Mouse (Mus musculus) heart, postnatal 0 days (tissue): Measurements from ENCODE around the gene Tpra1. TPM values are rescaled to one million over a fixed set of nuclear protein-coding genes. Genes with fewer than 3 reads are reported as not detected.
A peak's percentile ranks its signal among the peaks of the same experiment; 100 is the strongest.

Source experiments
- ATAC-seq: fragments of 200-750 bp; cut with Nextera tagmentation; 2 replicates; pipeline ENCODE4 v1.8.0; 2017; ENCODE audit warnings: low read depth, moderate number of reproducible peaks, moderate library complexity; ENCODE audit not compliant: insufficient read depth
- DNase-seq: peaks from one replicate; pipeline ENCODE4 v3.0.0-alpha.2; 2016; ENCODE audit warnings: low spot score
- H3K27ac ChIP-seq: fragments of 300-500 bp; sonication (generic); 2 replicates; pipeline ENCODE4 v1.5.1; 2014; ENCODE audit warnings: low read depth, mild to moderate bottlenecking
- H3K27me3 ChIP-seq: fragments of 300-500 bp; sonication (generic); 2 replicates; pipeline ENCODE4 v1.6.1; 2014; ENCODE audit warnings: low read length, mixed read lengths; ENCODE audit not compliant: control insufficient read depth, insufficient read depth
- H3K36me3 ChIP-seq: fragments of 300-500 bp; sonication (generic); replicated peaks from 2 replicates; pipeline ENCODE4 v1.6.1; 2014; ENCODE audit warnings: low read length, mixed read lengths; ENCODE audit not compliant: control insufficient read depth, insufficient read depth
- H3K4me1 ChIP-seq: fragments of 300-500 bp; sonication (generic); 2 replicates; pipeline ENCODE4 v1.6.1; 2014; ENCODE audit warnings: antibody characterized with exemption; ENCODE audit not compliant: control insufficient read depth, insufficient read depth
- H3K4me2 ChIP-seq: fragments of 300-500 bp; sonication (generic); 2 replicates; pipeline ENCODE4 v1.6.1; 2014; ENCODE audit warnings: low read depth, mild to moderate bottlenecking, low read length, moderate library complexity
- H3K4me3 ChIP-seq: fragments of 300-500 bp; sonication (generic); 2 replicates; pipeline ENCODE4 v1.5.1; 2014; ENCODE audit warnings: low read depth, low read length
- H3K9ac ChIP-seq: fragments of 300-500 bp; sonication (generic); replicated peaks from 2 replicates; pipeline ENCODE4 v1.6.1; 2014; ENCODE audit warnings: low read depth, low read length, mixed read lengths
- H3K9me3 ChIP-seq: fragments of 300-500 bp; sonication (generic); replicated peaks from 2 replicates; pipeline ENCODE4 v1.6.1; 2016; ENCODE audit warnings: low read length; ENCODE audit not compliant: control insufficient read depth
- CTCF ChIP-seq: IDR thresholded peaks from 2 replicates; pipeline ENCODE4 v1.5.1; 2016; ENCODE audit warnings: antibody characterized with exemption, control low read depth, low read depth
- EP300 ChIP-seq: IDR thresholded peaks from 2 replicates; pipeline ENCODE4 v1.6.1; 2016; ENCODE audit warnings: antibody characterized with exemption, low read depth
- WGBS: fragments of 180-500 bp; shearing (Covaris S2); extraction: QIAGEN DNeasy Blood & Tissue Kit; methylation state at CpG from one replicate; pipeline ENCODE4 v1.1.7; 2014; 5-methylcytosine and 5-hydroxymethylcytosine counted together
- polyA plus RNA-seq: library from polyadenylated mRNA; unstranded; fragments of >200 nt; fragmentation: Nextera tagmentation; extraction: Ambion mirVana; gene quantifications from 2 replicates; pipeline ENCODE4 v1.2.1, GENCODE M21; 2015
- total RNA-seq: library from RNA; depleted of rRNA; stranded (reverse); fragments of >200 nt; gene quantifications from 2 replicates; pipeline ENCODE4 v1.2.3, GENCODE M21; 2014; ENCODE audit warnings: low replicate concordance

Gene Tpra1
- total and polyA plus RNA-seq, 2 experiments from 2014 or later: 39.1 to 131 TPM

DNA sequence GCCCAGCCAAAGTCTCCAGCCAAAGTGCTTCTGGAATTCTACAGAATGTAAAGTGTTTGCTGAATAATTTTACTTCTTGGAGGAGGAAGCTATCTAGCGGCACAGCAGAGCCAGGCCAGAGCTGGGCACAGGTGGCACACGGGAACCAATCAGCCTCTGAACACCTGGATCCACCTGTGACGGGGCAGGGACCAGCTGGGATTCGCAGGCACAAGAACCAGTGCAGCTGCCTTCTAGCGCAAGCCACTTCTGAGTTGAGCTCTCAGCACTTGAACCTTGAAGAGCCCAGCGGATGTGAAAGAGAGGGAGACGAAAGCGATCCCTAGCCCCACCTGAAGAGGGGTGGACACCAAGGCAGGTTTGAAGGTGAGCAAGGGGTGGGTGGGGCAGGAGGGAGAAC, 16.8 kb downstream of the Tpra1 start:
- no peak for TF ChIP-seq EP300
- TF ChIP-seq CTCF: no peak
- no peaks in the 10 kb centered on the region for H3K9me3 ChIP-seq
- no peak overlapping the region for H3K9ac ChIP-seq
- H3K27ac ChIP-seq: no peak overlapping the region
- no peaks in the 10 kb centered on the region for H3K36me3 ChIP-seq
- ATAC-seq (no peak), DNase-seq (no peak)
- H3K27me3 ChIP-seq: no peaks in the 10 kb centered on the region
- H3K4me1 ChIP-seq: peaks cover 16% of the 10 kb centered on the region
- WGBS: 88% methylated on average over 8 of the region's 8 CpGs
- H3K4me3 ChIP-seq: no peak overlapping the region
- no peak overlapping the region for H3K4me2 ChIP-seq

GRCm38 (mm10) chr6:88924502-88925275, 22.6 kb downstream of the Tpra1 start:
- H3K4me1 ChIP-seq: peaks cover 44% of the 10 kb centered on the region
- no peak overlapping the region for H3K9ac ChIP-seq

DNA sequence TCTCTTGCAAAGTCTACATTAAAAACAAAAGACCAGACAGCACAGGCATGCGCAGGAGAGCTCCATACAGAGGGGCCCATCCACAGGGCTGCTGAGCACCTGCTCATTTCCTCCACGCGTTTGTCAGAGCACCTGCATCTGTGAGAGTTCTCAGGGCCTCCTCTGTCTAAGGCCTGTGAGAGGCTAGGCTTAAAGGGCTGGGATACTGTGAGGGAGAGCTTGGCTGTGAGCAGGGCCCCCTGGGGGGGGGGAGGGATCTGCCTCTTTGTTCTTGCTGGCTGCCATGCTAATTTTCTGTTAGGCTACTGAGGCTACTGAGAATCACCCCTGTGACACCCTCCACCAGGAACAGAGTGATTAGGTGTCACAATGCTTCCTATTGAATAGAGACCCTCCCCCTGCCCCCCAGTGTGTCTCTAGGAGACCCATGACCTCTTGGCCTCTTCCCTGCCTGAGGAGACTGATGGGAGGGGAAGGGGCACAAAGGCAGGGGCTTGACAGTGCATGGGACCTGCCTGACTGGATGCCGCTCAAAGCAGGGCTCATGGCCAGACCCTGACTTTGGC, 23.7 kb downstream of the Tpra1 start:
- Histone ChIP-seq H3K36me3 (no peaks in the 10 kb centered on the region), H3K27me3 (no peaks in the 10 kb centered on the region), H3K4me3 (no peak overlapping the region), H3K4me1 (peaks cover 44% of the 10 kb centered on the region), H3K27ac (peak overlapping the region; percentile 89), H3K4me2 (no peak overlapping the region), H3K9ac (no peak overlapping the region), H3K9me3 (no peaks in the 10 kb centered on the region)
- no peak for TF ChIP-seq EP300
- TF ChIP-seq CTCF: no peak
- WGBS: 30% methylated on average over 4 of the region's 4 CpGs
- ATAC-seq (no peak), DNase-seq (no peak)

More at GRCm38 (mm10) chr6:88924502-88925275, 22.6 kb downstream of the Tpra1 start:
- ATAC-seq (peak; percentile 82), DNase-seq (peak; percentile 92)
- H3K27ac ChIP-seq: peak overlapping the region; percentile 89
- H3K9me3 ChIP-seq: no peaks in the 10 kb centered on the region
- H3K4me3 ChIP-seq: no peak overlapping the region
- no peak overlapping the region for H3K4me2 ChIP-seq
- no peaks in the 10 kb centered on the region for H3K27me3 ChIP-seq
- TF ChIP-seq CTCF (no peak), EP300 (peak; percentile 94)
- no peaks in the 10 kb centered on the region for H3K36me3 ChIP-seq
- 5% methylated on average over 5 of the region's 5 CpGs for WGBS

- no peak overlapping the region for H3K4me3 ChIP-seq
- H3K27ac ChIP-seq: peak overlapping the region; percentile 89
- 19% methylated on average over 3 of the region's 3 CpGs for WGBS
- TF ChIP-seq CTCF (no peak), EP300 (no peak)
- DNase-seq (peak; percentile 62), ATAC-seq (peak; percentile 22)
- H3K9ac ChIP-seq: no peak overlapping the region
- H3K4me2 ChIP-seq: no peak overlapping the region
- no peaks in the 10 kb centered on the region for H3K27me3 ChIP-seq
- peaks cover 44% of the 10 kb centered on the region for H3K4me1 ChIP-seq
- H3K36me3 ChIP-seq: no peaks in the 10 kb centered on the region
- H3K9me3 ChIP-seq: no peaks in the 10 kb centered on the region
These were observed 24.8 kb downstream of the Tpra1 start for GRCm38 (mm10) chr6:88926870-88927269.

- Histone ChIP-seq H3K9me3 (no peaks in the 10 kb centered on the region), H3K27me3 (no peaks in the 10 kb centered on the region), H3K4me1 (peaks cover 44% of the 10 kb centered on the region), H3K4me2 (no peak overlapping the region), H3K36me3 (no peaks in the 10 kb centered on the region), H3K27ac (no peak overlapping the region), H3K4me3 (no peak overlapping the region), H3K9ac (no peak overlapping the region)
- 13% methylated on average over 2 of the region's 2 CpGs for WGBS
- TF ChIP-seq EP300 (no peak), CTCF (peak; percentile 98)
- ATAC-seq (no peak; the same call in 1 of the 2 replicates), DNase-seq (peak; percentile 74)
These were observed 25.5 kb downstream of the Tpra1 start for GRCm38 (mm10) chr6:88927595-88927994.
